Mouse (Mus musculus) liver, embryonic 11.5 days (tissue): ENCODE data around the gene Galnt5. TPM values are rescaled to one million over a fixed set of nuclear protein-coding genes. Genes with fewer than 3 reads are reported as not detected.
A peak's percentile ranks its signal among the peaks of the same experiment; 100 is the strongest.

Experiments
- ATAC-seq: fragments of 200-750 bp; cut with Nextera tagmentation; replicated peaks from 2 replicates; pipeline ENCODE4 v1.8.0; 2017; ENCODE audit warnings: moderate number of reproducible peaks, mild to moderate bottlenecking, moderate TSS enrichment, moderate library complexity; ENCODE audit not compliant: low FRiP score
- DNase-seq: peaks from one replicate; pipeline ENCODE4 v3.0.0-alpha.2; 2017; ENCODE audit warnings: low spot score
- H3K27ac ChIP-seq: fragments of 300-500 bp; sonication (generic); 2 replicates; pipeline ENCODE4 v1.5.1; 2014; ENCODE audit warnings: mild to moderate bottlenecking, low read depth, low read length, control low read depth
- H3K27me3 ChIP-seq: fragments of 300-500 bp; sonication (generic); replicated peaks from 2 replicates; pipeline ENCODE4 v1.6.1; 2014; ENCODE audit warnings: low read length, mixed read lengths; ENCODE audit not compliant: control insufficient read depth, insufficient read depth
- H3K36me3 ChIP-seq: fragments of 300-500 bp; sonication (generic); 2 replicates; pipeline ENCODE4 v1.6.1; 2014; ENCODE audit warnings: mild to moderate bottlenecking, low read length, moderate library complexity, mixed read lengths; ENCODE audit not compliant: control insufficient read depth, insufficient read depth
- H3K4me1 ChIP-seq: fragments of 300-500 bp; sonication (generic); replicated peaks from 2 replicates; pipeline ENCODE4 v1.6.1; 2014; ENCODE audit warnings: low read length, mixed read lengths; ENCODE audit not compliant: control insufficient read depth, insufficient read depth
- H3K4me2 ChIP-seq: fragments of 300-500 bp; sonication (generic); 2 replicates; pipeline ENCODE4 v1.6.1; 2014; ENCODE audit warnings: mild to moderate bottlenecking, control low read depth, moderate library complexity
- H3K4me3 ChIP-seq: fragments of 300-500 bp; sonication (generic); 2 replicates; pipeline ENCODE4 v1.5.1; 2014; ENCODE audit warnings: low read depth, low read length, control low read depth
- H3K9ac ChIP-seq: fragments of 300-500 bp; sonication (generic); 2 replicates; pipeline ENCODE4 v1.6.1; 2014; ENCODE audit warnings: low read depth, low read length, control low read depth
- H3K9me3 ChIP-seq: fragments of 300-500 bp; sonication (generic); 2 replicates; pipeline ENCODE4 v1.6.1; 2016; ENCODE audit warnings: low read length, inconsistent platforms, mixed read lengths; ENCODE audit not compliant: control insufficient read depth
- WGBS: fragments of 180-500 bp; shearing (Covaris S2); extraction: QIAGEN DNeasy Blood & Tissue Kit; methylation state at CpG from one replicate; pipeline ENCODE4 v1.1.7; 2014; 5-methylcytosine and 5-hydroxymethylcytosine counted together
- polyA plus RNA-seq: library from polyadenylated mRNA; unstranded; fragments of >200 nt; fragmentation: Nextera tagmentation; extraction: Ambion mirVana; gene quantifications from 2 replicates; pipeline ENCODE4 v1.2.1, GENCODE M21; 2014

Galnt5 gene
- polyA plus RNA-seq = 0.09 and 0.16 TPM in 2 replicates

GRCm38 (mm10) chr2:57997752-57998430 is at the start of gene Galnt5:
Galnt5 (plus strand) TSS chr2:57997884.
- DNase-seq = no peak
- peak within 1 kb of the TSS; percentile 38; the same call in 1 of the 2 replicates for H3K4me2 ChIP-seq
- no peak for ATAC-seq

GRCm38 (mm10) chr2:57951620-57952019 is 46.1 kb upstream of the Galnt5 start:
- ATAC-seq (no peak), DNase-seq (no peak)
- H3K4me1 ChIP-seq = no peaks in the 10 kb centered on the region
- no peaks in the 10 kb centered on the region for H3K27me3 ChIP-seq
- H3K27ac ChIP-seq = no peak overlapping the region
- H3K4me3 ChIP-seq = no peak overlapping the region
- H3K36me3 ChIP-seq = no peaks in the 10 kb centered on the region
- no peak overlapping the region for H3K9ac ChIP-seq
- H3K4me2 ChIP-seq = no peak overlapping the region
- no peaks in the 10 kb centered on the region for H3K9me3 ChIP-seq
- WGBS = 76% methylated on average over 2 of the region's 2 CpGs

More at GRCm38 (mm10) chr2:57997752-57998430, at the start of gene Galnt5:
- Histone ChIP-seq H3K27ac (no peak within 1 kb of the TSS), H3K4me1 (no peaks in the 10 kb centered on the region), H3K9ac (no peak within 1 kb of the TSS), H3K36me3 (no peaks in the 10 kb centered on the region), H3K4me3 (no peak within 1 kb of the TSS), H3K9me3 (no peaks in the 10 kb centered on the region), H3K27me3 (no peaks in the 10 kb centered on the region)
- WGBS = 49% methylated on average over 12 of the region's 12 CpGs

GRCm38 (mm10) chr2:57960786-57961185 is 36.9 kb upstream of the Galnt5 start:
- no peak for DNase-seq
- no peaks in the 10 kb centered on the region for H3K36me3 ChIP-seq
- no peaks in the 10 kb centered on the region for H3K4me1 ChIP-seq
- H3K9ac ChIP-seq = no peak overlapping the region
- H3K27ac ChIP-seq = no peak overlapping the region
- H3K4me3 ChIP-seq = no peak overlapping the region
- ATAC-seq = no peak
- no peaks in the 10 kb centered on the region for H3K27me3 ChIP-seq
- no peak overlapping the region for H3K4me2 ChIP-seq
- 77% methylated on average over 5 of the region's 5 CpGs for WGBS
- no peaks in the 10 kb centered on the region for H3K9me3 ChIP-seq

- DNase-seq (no peak), ATAC-seq (no peak)
- Histone ChIP-seq H3K9me3 (no peaks in the 10 kb centered on the region), H3K27me3 (no peaks in the 10 kb centered on the region), H3K27ac (no peak overlapping the region), H3K4me2 (no peak overlapping the region), H3K4me1 (no peaks in the 10 kb centered on the region), H3K9ac (no peak overlapping the region), H3K4me3 (no peak overlapping the region), H3K36me3 (no peaks in the 10 kb centered on the region)
These were observed 15.4 kb upstream of the Galnt5 start for GRCm38 (mm10) chr2:57982248-57982647.

- no peaks in the 10 kb centered on the region for H3K27me3 ChIP-seq
- 87% methylated on average over 2 of the region's 2 CpGs for WGBS
- no peak for ATAC-seq
- no peak overlapping the region for H3K9ac ChIP-seq
- no peak overlapping the region for H3K4me2 ChIP-seq
- H3K9me3 ChIP-seq = no peaks in the 10 kb centered on the region
- H3K36me3 ChIP-seq = no peaks in the 10 kb centered on the region
- H3K4me1 ChIP-seq = no peaks in the 10 kb centered on the region
- DNase-seq = no peak
- no peak overlapping the region for H3K27ac ChIP-seq
- no peak overlapping the region for H3K4me3 ChIP-seq
These were observed 6.6 kb upstream of the Galnt5 start for GRCm38 (mm10) chr2:57991084-57991483.

- Histone ChIP-seq H3K4me2 (no peak overlapping the region), H3K27ac (no peak overlapping the region), H3K4me3 (no peak overlapping the region), H3K9me3 (no peaks in the 10 kb centered on the region), H3K9ac (no peak overlapping the region), H3K4me1 (no peaks in the 10 kb centered on the region), H3K27me3 (no peaks in the 10 kb centered on the region), H3K36me3 (no peaks in the 10 kb centered on the region)
- DNase-seq (no peak), ATAC-seq (no peak)
- 76% methylated on average over 3 of the region's 3 CpGs for WGBS
These were observed 3.8 kb downstream of the Galnt5 start for GRCm38 (mm10) chr2:58001497-58001896.

- DNase-seq = no peak
- no peak for ATAC-seq
- Histone ChIP-seq H3K9ac (no peak overlapping the region), H3K9me3 (no peaks in the 10 kb centered on the region), H3K4me3 (no peak overlapping the region), H3K4me1 (no peaks in the 10 kb centered on the region), H3K4me2 (no peak overlapping the region), H3K27ac (no peak overlapping the region), H3K27me3 (no peaks in the 10 kb centered on the region), H3K36me3 (no peaks in the 10 kb centered on the region)
- WGBS = 84% methylated on average over 5 of the region's 5 CpGs
These were observed 9.4 kb downstream of the Galnt5 start for GRCm38 (mm10) chr2:58007081-58007480.

- H3K27me3 ChIP-seq = no peaks in the 10 kb centered on the region
- H3K36me3 ChIP-seq = no peaks in the 10 kb centered on the region
- no peak overlapping the region for H3K27ac ChIP-seq
- no peaks in the 10 kb centered on the region for H3K9me3 ChIP-seq
- no peak overlapping the region for H3K4me3 ChIP-seq
- no peak for ATAC-seq
- H3K4me1 ChIP-seq = no peaks in the 10 kb centered on the region
- 81% methylated on average over 6 of the region's 6 CpGs for WGBS
- H3K9ac ChIP-seq = no peak overlapping the region
- DNase-seq = no peak
- no peak overlapping the region for H3K4me2 ChIP-seq
These were observed 25.9 kb downstream of the Galnt5 start for GRCm38 (mm10) chr2:58023556-58023955.

- H3K36me3 ChIP-seq = no peaks in the 10 kb centered on the region
- no peaks in the 10 kb centered on the region for H3K27me3 ChIP-seq
- 83% methylated on average over 5 of the region's 5 CpGs for WGBS
- no peak for DNase-seq
- H3K9me3 ChIP-seq = no peaks in the 10 kb centered on the region
- no peaks in the 10 kb centered on the region for H3K4me1 ChIP-seq
- no peak overlapping the region for H3K4me2 ChIP-seq
- H3K27ac ChIP-seq = no peak overlapping the region
- no peak for ATAC-seq
- no peak overlapping the region for H3K9ac ChIP-seq
- H3K4me3 ChIP-seq = no peak overlapping the region
These were observed 29.1 kb downstream of the Galnt5 start for GRCm38 (mm10) chr2:58026740-58027139.
